Mouse (Mus musculus) small intestine, adult 2 months (tissue): Measurements from ENCODE around the gene Gm17018.

Experiments used
- CTCF ChIP-seq: fragments of 200-500 bp; IDR thresholded peaks from 2 replicates; pipeline ENCODE4 v1.5.1; 2012; ENCODE audit warnings: low read depth, mild to moderate bottlenecking, control low read depth, inconsistent platforms, low read length, moderate library complexity, mixed read lengths; ENCODE audit not compliant: insufficient replicate concordance, insufficient read length; ENCODE audit errors: extremely low read depth
- POLR2A ChIP-seq: fragments of 200-500 bp; IDR thresholded peaks from 2 replicates; pipeline ENCODE4 v1.6.1; 2012; ENCODE audit warnings: low read depth, mild to moderate bottlenecking, control low read depth, inconsistent platforms, low read length, moderate library complexity

GRCm38 (mm10) chr19:45535929-45536328 is 24.5 kb upstream of the Gm17018 start:
- TF ChIP-seq POLR2A (no peak), CTCF (no peak)
